Mouse (Mus musculus): ENCODE measurements around the gene Abcd1. TPM values are rescaled to one million over a fixed set of nuclear protein-coding genes. Genes with fewer than 3 reads are reported as not detected.
A peak's percentile ranks its signal among the peaks of the same experiment; 100 is the strongest.
"Not testable (repeated sequence)": the region's sequence is repeated elsewhere in the genome, so short reads cannot be mapped to it uniquely, and the experiment has no call there.

Abcd1 gene
- polyA plus RNA-seq, 1 experiment from 2014 or later = 19.4 TPM

- Histone ChIP-seq H3K36me3 (ENCODE audit: control insufficient read depth, insufficient read depth) (peaks cover 6% of the 10 kb centered on the region; the same call in 1 of the 2 replicates), H3K4me1 (ENCODE audit: control insufficient read depth, insufficient read depth, low read length) (peaks cover 29% of the 10 kb centered on the region), H3K4me2 (ENCODE audit: low read depth, low read length) (peak overlapping the region; percentile 76), H3K9me3 (replicated peaks; ENCODE audit: control insufficient read depth, low read length) (no peaks in the 10 kb centered on the region), H3K9ac (ENCODE audit: low read length) (peak overlapping the region; percentile 18), H3K4me3 (ENCODE audit: low read length) (peak overlapping the region; percentile 65), H3K27ac (ENCODE audit: low read length) (peak overlapping the region; percentile 70), H3K27me3 (ENCODE audit: control insufficient read depth, insufficient read depth, low read length) (no peaks in the 10 kb centered on the region)
- ATAC-seq (replicated peaks; ENCODE audit: extremely low read depth, insufficient read depth, low FRiP score) = no peak
- 19% methylated on average over 5 of the region's 5 CpGs for WGBS
These were observed 2.4 kb downstream of the Abcd1 start for GRCm38 (mm10) chrX:73718686-73719362.

GRCm38 (mm10) chrX:73730908-73731307, 14.5 kb downstream of the Abcd1 start:
- Histone ChIP-seq H3K27me3 (ENCODE audit: control insufficient read depth, insufficient read depth, low read length) (no peaks in the 10 kb centered on the region), H3K9me3 (replicated peaks; ENCODE audit: control insufficient read depth, low read length) (no peaks in the 10 kb centered on the region), H3K9ac (ENCODE audit: low read length) (no peak overlapping the region), H3K27ac (ENCODE audit: low read length) (no peak overlapping the region), H3K36me3 (ENCODE audit: control insufficient read depth, insufficient read depth) (peaks cover 4% of the 10 kb centered on the region; the same call in 1 of the 2 replicates), H3K4me2 (ENCODE audit: low read depth, low read length) (no peak overlapping the region), H3K4me1 (ENCODE audit: control insufficient read depth, insufficient read depth, low read length) (no peaks in the 10 kb centered on the region), H3K4me3 (ENCODE audit: low read length) (no peak overlapping the region)
- 48% methylated on average over 1 of the region's 1 CpGs for WGBS
- no peak for ATAC-seq (replicated peaks; ENCODE audit: extremely low read depth, insufficient read depth, low FRiP score)

- Histone ChIP-seq H3K27me3 (ENCODE audit: control insufficient read depth, insufficient read depth, low read length) (no peaks in the 10 kb centered on the region), H3K27ac (ENCODE audit: low read length) (no peak overlapping the region), H3K36me3 (ENCODE audit: control insufficient read depth, insufficient read depth) (no peaks in the 10 kb centered on the region), H3K4me2 (ENCODE audit: low read depth, low read length) (no peak overlapping the region), H3K9ac (ENCODE audit: low read length) (no peak overlapping the region), H3K4me3 (ENCODE audit: low read length) (no peak overlapping the region), H3K4me1 (ENCODE audit: control insufficient read depth, insufficient read depth, low read length) (no peaks in the 10 kb centered on the region), H3K9me3 (replicated peaks; ENCODE audit: control insufficient read depth, low read length) (no peaks in the 10 kb centered on the region)
- WGBS = 62% methylated on average over 1 of the region's 1 CpGs
- no peak for ATAC-seq (replicated peaks; ENCODE audit: extremely low read depth, insufficient read depth, low FRiP score)
These were observed 21.8 kb downstream of the Abcd1 start for GRCm38 (mm10) chrX:73738155-73738554.

- Histone ChIP-seq H3K4me2 (ENCODE audit: low read depth, low read length) (no peak overlapping the region), H3K27me3 (ENCODE audit: control insufficient read depth, insufficient read depth, low read length) (no peaks in the 10 kb centered on the region), H3K9ac (ENCODE audit: low read length) (no peak overlapping the region), H3K36me3 (ENCODE audit: control insufficient read depth, insufficient read depth) (no peaks in the 10 kb centered on the region), H3K9me3 (replicated peaks; ENCODE audit: control insufficient read depth, low read length) (no peaks in the 10 kb centered on the region), H3K4me1 (ENCODE audit: control insufficient read depth, insufficient read depth, low read length) (no peaks in the 10 kb centered on the region), H3K4me3 (ENCODE audit: low read length) (no peak overlapping the region), H3K27ac (ENCODE audit: low read length) (no peak overlapping the region)
- WGBS = 58% methylated on average over 5 of the region's 5 CpGs
- no peak for ATAC-seq (replicated peaks; ENCODE audit: extremely low read depth, insufficient read depth, low FRiP score)
These were observed 22.8 kb downstream of the Abcd1 start for GRCm38 (mm10) chrX:73739151-73739550.

DNA sequence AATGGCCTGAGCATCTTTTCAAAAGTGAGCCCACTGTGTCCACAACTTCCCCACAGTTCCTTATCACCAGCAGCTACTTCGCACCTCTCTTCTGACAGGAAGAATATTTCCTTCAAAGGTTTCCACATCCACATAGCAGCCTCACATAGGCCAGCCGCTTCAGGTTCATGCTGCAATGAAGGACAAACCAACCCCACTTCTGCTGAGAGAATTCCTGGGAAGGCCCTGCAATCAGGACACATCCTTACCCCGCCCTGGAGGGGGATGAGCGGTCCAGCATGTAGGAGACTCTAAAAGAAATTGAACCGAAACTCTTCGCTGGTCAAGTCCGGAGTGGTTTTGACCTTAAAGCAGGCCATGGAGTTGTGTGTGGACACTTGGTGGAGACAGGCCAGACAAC, 23.4 kb downstream of the Abcd1 start:
- 92% methylated on average over 7 of the region's 7 CpGs for WGBS

GRCm38 (mm10) chrX:73744774-73745481, 28.5 kb downstream of the Abcd1 start:
- Histone ChIP-seq H3K4me2 (ENCODE audit: low read depth, low read length) (no peak overlapping the region), H3K4me1 (ENCODE audit: control insufficient read depth, insufficient read depth, low read length) (no peaks in the 10 kb centered on the region), H3K36me3 (ENCODE audit: control insufficient read depth, insufficient read depth) (no peaks in the 10 kb centered on the region), H3K9me3 (replicated peaks; ENCODE audit: control insufficient read depth, low read length) (no peaks in the 10 kb centered on the region), H3K4me3 (ENCODE audit: low read length) (no peak overlapping the region), H3K9ac (ENCODE audit: low read length) (no peak overlapping the region), H3K27ac (ENCODE audit: low read length) (no peak overlapping the region), H3K27me3 (ENCODE audit: control insufficient read depth, insufficient read depth, low read length) (no peaks in the 10 kb centered on the region)
- WGBS = 46% methylated on average over 1 of the region's 1 CpGs
- no peak for ATAC-seq (replicated peaks; ENCODE audit: extremely low read depth, insufficient read depth, low FRiP score)

More for the DNA sequence above, 23.4 kb downstream of the Abcd1 start:
- H3K4me3 ChIP-seq (ENCODE audit: low read length); ATAC-seq (replicated peaks; ENCODE audit: extremely low read depth, insufficient read depth, low FRiP score); H3K4me2 ChIP-seq (ENCODE audit: low read depth, low read length); H3K4me1 ChIP-seq (ENCODE audit: control insufficient read depth, insufficient read depth, low read length); H3K27me3 ChIP-seq (ENCODE audit: control insufficient read depth, insufficient read depth, low read length); H3K9ac ChIP-seq (ENCODE audit: low read length); H3K36me3 ChIP-seq (ENCODE audit: control insufficient read depth, insufficient read depth); H3K9me3 ChIP-seq (replicated peaks; ENCODE audit: control insufficient read depth, low read length); H3K27ac ChIP-seq (ENCODE audit: low read length): not testable (repeated sequence)

DNA sequence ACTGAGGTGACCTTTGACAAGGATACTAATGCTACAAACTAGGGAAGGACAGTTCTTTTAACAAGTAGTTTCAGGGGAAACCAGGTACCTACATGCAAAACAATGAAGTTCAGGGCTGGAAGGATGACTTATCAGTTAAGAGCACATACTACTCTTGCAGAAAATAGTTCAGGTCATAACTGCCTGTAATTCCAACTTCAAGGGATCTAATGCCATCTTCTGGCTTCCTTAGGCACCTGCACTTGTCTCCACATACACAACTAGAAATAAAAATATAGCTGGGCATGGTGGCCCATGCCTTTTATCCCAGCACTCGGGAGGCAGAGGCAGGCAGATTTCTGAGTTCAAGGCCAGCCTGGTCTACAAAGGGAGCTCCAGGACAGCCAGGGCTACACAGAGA, 32.6 kb downstream of the Abcd1 start:
- Histone ChIP-seq H3K4me1 (ENCODE audit: control insufficient read depth, insufficient read depth, low read length) (no peaks in the 10 kb centered on the region), H3K4me3 (ENCODE audit: low read length) (no peak overlapping the region), H3K9me3 (replicated peaks; ENCODE audit: control insufficient read depth, low read length) (no peaks in the 10 kb centered on the region), H3K27ac (ENCODE audit: low read length) (no peak overlapping the region), H3K9ac (ENCODE audit: low read length) (no peak overlapping the region), H3K36me3 (ENCODE audit: control insufficient read depth, insufficient read depth) (no peaks in the 10 kb centered on the region), H3K4me2 (ENCODE audit: low read depth, low read length) (no peak overlapping the region), H3K27me3 (ENCODE audit: control insufficient read depth, insufficient read depth, low read length) (no peaks in the 10 kb centered on the region)
- WGBS = 76% methylated on average over 1 of the region's 1 CpGs
- no peak for ATAC-seq (replicated peaks; ENCODE audit: extremely low read depth, insufficient read depth, low FRiP score)

GRCm38 (mm10) chrX:73756334-73757140, 40.1 kb downstream of the Abcd1 start, which contains the start of gene Plxnb3:
Gene Plxnb3, plus strand, starts transcription at chrX:73757090.
- Histone ChIP-seq H3K4me2 (ENCODE audit: low read depth, low read length) (no peak within 1 kb of the TSS), H3K27ac (ENCODE audit: low read length) (no peak within 1 kb of the TSS), H3K27me3 (ENCODE audit: control insufficient read depth, insufficient read depth, low read length) (no peaks in the 10 kb centered on the region), H3K9ac (ENCODE audit: low read length) (no peak within 1 kb of the TSS), H3K4me3 (ENCODE audit: low read length) (no peak within 1 kb of the TSS), H3K36me3 (ENCODE audit: control insufficient read depth, insufficient read depth) (no peaks in the 10 kb centered on the region), H3K9me3 (replicated peaks; ENCODE audit: control insufficient read depth, low read length) (no peaks in the 10 kb centered on the region), H3K4me1 (ENCODE audit: control insufficient read depth, insufficient read depth, low read length) (0 out of 2 replicates have a peak, but pooled peaks cover 4% of the 10 kb centered on the region)
- WGBS = 75% methylated on average over 5 of the region's 5 CpGs
- ATAC-seq (replicated peaks; ENCODE audit: extremely low read depth, insufficient read depth, low FRiP score) = no peak

Measured in heart, embryonic 16.5 days (tissue).